Mouse (Mus musculus) T-helper 2 cell (primary cell): ENCODE results near the gene Fam181a.

Experiments
- in situ Hi-C: fragments of 300-600 bp; cut with MboI, MseI; formaldehyde crosslinking; loops from one replicate; pipeline ENCODE4 v1.15.1; 2025; ENCODE audit warnings: high pct_unique_total_duplicates

Gene Fam181a

DNA sequence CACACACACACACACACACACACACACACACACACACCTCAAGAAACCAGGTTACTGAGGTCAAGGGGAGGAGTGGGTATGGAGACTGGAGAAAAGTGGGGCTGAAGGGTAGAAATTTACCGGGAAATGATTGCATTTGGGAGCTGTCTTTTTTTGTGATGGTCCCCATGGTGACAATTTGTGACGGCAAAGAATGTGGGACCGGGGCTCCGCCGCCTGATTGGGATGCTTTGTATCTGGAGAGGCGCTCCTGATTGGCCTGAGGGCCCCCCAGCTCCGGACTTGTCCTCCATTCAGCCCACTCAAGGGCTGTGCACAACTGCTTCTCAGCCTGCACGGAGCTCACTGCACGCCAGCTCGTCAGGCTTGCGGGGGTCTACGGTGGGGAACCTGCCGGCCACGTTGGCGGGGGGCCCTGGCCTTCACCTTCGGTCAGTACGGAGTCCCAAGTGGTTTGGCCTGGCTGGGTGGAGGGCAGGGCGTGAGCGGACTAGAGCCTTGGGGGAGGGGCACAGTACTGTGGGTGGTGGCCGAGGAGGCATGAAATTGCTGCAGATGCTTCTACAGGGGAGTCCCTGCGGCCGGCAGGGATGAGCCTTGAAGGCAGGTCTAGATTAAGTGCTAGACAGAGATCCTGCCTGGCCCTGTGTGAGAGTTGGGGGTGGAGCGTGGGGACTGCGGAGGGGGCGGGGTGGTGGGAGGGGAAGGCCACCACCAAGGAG is 4.0 kb downstream of the Fam181a start:
- in situ Hi-C loops, result no loop called here

GRCm38 (mm10) chr12:103315831-103316545 is 5.2 kb downstream of the Fam181a start:
- in situ Hi-C loops, result no loop called here

- in situ Hi-C loops, result no loop called here
These were observed 12.0 kb downstream of the Fam181a start for GRCm38 (mm10) chr12:103322801-103323200.

- in situ Hi-C loops, result loop anchor here (5.0 kb wide), 1 partner anchor 37 kb away; no protein-coding TSS in a partner anchor
These were observed 14.5 kb downstream of the Fam181a start for GRCm38 (mm10) chr12:103325156-103325857.

- in situ Hi-C loops, result loop anchor here (5.0 kb wide), 1 partner anchor 36 kb away; no protein-coding TSS in a partner anchor
These were observed 15.8 kb downstream of the Fam181a start for GRCm38 (mm10) chr12:103326569-103326968.

DNA sequence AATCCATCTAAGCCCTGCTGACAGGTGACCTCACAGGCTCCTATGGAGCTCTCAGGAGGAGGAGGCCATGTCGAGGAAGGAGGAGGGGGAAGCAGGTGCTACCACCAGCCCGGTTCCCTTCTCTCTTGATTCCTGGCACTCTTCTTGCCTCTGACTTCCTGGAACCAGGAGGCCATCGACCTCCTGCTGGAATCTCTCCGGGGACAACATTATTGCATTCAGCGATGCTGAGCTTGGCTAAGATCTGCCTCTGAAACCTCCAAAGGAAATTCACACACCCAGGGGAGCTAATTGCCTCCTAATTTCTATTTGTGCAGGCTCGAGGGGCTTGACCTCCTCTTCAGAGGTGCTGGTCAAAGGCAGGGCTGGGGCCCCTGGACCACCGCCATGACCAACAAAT is 16.3 kb downstream of the Fam181a start:
- in situ Hi-C loops, result loop anchor here (5.0 kb wide), 1 partner anchor 35 kb away; no protein-coding TSS in a partner anchor

DNA sequence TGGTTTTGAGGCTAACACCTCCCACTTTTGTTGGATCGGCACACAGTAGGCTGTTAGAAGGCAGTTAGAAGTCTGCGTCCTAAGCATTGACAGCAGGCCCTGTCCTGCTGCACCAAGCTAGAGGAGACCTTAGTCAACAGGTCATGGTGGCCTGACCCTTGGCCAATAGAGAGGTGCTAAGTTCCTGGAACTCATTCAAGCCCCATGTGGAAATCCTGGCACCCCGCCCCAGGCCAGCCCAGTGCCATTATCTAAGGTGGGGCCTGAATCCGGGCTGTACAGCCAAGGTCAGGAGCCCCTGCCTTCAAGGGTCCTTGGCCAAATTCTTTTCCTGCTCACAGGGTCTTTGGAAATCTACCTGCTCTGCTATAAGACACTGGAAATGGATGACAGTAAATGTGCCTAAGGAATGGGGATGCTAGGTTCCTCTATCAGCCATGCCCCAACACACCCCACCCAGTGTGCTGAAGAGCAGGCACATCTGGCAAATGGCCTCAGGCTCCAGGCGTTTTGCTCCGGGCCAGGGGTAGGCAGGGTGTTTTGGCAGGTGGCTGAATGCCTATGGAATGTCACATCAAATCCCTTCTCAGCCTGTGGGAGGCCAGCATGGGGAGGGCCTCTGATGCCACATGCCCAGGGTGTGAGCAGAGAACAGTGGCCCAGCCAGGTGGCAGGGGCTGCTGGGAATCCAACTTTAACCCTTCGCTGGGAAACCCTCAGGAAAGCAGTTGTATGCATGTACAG is 17.8 kb downstream of the Fam181a start:
- in situ Hi-C loops, result loop anchor here (5.0 kb wide), 1 partner anchor 34 kb away; no protein-coding TSS in a partner anchor

DNA sequence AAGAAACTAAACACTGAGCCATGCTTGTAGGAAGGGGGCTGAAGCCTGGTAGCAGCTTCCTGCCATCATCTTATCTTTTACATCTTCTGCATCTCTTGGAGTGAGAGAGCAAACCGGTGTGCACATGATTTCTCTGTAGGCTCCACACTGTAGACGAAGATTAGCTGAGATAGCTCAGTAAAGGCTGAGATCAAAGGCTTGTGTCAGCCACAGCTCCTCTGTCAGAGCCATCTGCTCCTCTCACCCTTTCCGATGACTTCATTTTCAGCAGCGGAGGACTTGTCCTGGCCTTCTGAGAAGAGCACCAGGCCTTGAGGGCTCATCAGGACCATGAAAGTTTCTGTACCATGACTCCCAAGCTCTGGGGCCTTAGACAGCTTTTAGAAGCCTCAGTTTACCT is 20.7 kb downstream of the Fam181a start:
- in situ Hi-C loops, result loop anchor here (10.0 kb wide), 2 partner anchors 587 to 1683 kb away; partner anchors contain the start of genes Moap1 and Tmem251

GRCm38 (mm10) chr12:103332879-103333278 is 22.1 kb downstream of the Fam181a start:
- in situ Hi-C loops, result loop anchor here (10.0 kb wide), 2 partner anchors 588 to 1682 kb away; partner anchors contain the start of genes Moap1 and Tmem251

GRCm38 (mm10) chr12:103333426-103333825 is 22.7 kb downstream of the Fam181a start:
- in situ Hi-C loops, result loop anchor here (10.0 kb wide), 2 partner anchors 589 to 1681 kb away; partner anchors contain the start of genes Moap1 and Tmem251

- in situ Hi-C loops, result loop anchor here (10.0 kb wide), 2 partner anchors 592 to 1678 kb away; partner anchors contain the start of genes Moap1 and Tmem251
These were observed 26.0 kb downstream of the Fam181a start for GRCm38 (mm10) chr12:103336766-103337165.

GRCm38 (mm10) chr12:103338162-103338798 is 27.5 kb downstream of the Fam181a start:
- in situ Hi-C loops, result loop anchor here (10.0 kb wide), 2 partner anchors 593 to 1677 kb away; partner anchors contain the start of genes Moap1 and Tmem251

DNA sequence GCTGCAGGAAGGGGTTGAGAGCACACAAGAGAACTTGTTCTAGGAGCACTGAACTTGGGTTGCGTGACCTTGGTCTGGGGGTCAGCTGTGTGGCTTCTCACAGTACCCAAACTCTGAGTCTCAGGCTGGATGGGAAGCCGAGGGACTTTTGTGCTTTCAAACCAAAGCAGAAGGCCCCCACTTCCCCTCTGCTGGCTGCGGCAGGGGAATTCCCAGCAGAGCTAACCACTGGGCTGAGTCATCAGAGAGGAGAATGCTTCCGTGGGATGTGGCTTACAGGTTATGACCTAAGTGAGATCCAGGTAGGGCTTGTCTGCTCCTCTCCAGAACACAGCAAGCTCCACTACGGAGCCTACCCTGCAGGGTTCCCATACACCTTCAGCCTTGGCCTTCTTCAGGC is 30.4 kb downstream of the Fam181a start:
- in situ Hi-C loops, result no loop called here

DNA sequence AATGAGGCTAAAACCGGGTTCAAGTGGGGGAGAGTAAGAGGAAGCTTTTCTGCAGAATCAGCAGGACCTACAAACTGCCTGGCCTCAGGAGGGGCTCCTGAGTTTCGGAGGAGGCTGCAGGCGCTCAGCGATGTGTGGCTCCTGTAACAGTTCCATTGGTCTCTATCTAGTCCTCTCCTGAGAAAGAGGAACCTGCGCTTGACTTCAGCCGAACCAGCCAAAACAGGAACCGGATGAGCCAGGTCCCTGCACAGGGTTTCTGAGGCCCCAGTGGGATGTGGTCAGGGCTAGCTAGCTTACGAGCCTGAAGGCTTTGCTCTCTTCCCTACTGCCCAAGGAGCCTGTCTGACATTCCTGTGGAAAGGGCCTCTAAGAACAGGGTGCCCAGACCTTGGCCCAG is 32.7 kb downstream of the Fam181a start:
- in situ Hi-C loops, result no loop called here

GRCm38 (mm10) chr12:103344934-103345333 is 34.2 kb downstream of the Fam181a start:
- in situ Hi-C loops, result no loop called here

DNA sequence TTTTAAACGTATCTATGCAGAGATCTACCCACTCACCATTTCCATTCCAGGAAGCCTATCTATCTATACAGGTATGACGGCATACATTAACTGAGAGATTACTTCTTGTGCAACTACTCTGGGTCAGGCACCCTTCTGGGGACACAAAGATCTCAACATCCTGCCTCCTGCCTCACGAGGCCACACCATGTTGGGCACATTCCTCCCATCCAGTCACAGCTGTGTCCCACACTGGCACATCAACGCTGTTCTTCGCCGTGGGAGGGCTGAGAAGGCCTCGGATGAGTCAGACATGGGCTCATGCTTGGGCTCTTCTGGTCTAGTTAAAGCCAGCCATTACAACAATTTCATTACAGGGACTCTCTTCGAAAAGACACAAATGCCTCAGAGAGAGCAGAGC is 36.2 kb downstream of the Fam181a start:
- in situ Hi-C loops, result no loop called here

GRCm38 (mm10) chr12:103347406-103347805 is 36.6 kb downstream of the Fam181a start:
- in situ Hi-C loops, result no loop called here

GRCm38 (mm10) chr12:103348506-103348905 is 37.7 kb downstream of the Fam181a start:
- in situ Hi-C loops, result no loop called here

GRCm38 (mm10) chr12:103352735-103353134 is 42.0 kb downstream of the Fam181a start:
- in situ Hi-C loops, result no loop called here

DNA sequence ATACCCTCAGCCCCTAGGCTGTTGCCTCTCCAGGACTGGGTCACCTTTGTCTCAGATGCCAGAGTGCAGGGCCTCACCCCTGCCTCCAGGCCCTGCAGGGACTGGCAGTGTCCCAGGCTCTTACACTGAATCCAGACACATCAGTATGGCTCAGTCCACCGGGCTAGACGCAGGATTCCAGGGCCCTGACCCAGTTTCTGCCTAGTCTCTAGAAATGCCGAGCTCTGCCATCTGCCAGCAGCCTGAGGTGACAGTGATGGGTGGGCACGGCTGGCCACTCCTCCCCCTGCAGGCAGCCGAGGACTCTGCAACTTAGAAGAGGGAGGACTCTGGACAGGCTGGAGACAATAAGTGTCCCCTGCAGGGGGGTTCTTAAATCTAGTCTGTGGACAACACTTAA is 42.8 kb downstream of the Fam181a start:
- in situ Hi-C loops, result no loop called here
